9 mouse cellular contexts compared by ENCODE assay signal in genomic region chr10:8866062-8866642, GRCm38 (mm10). TPM values are rescaled to one million over a fixed set of nuclear protein-coding genes. Genes with fewer than 3 reads are reported as not detected.
DNase-seq lines count a peak whose midpoint lies in the region; TF ChIP-seq lines count a peak whose summit lies in the region.
"Had no signal": no experiment of that assay in that cellular context is flagged by ENCODE, and none has a peak within 500 bp of the region (broad histone marks: within the 10 kb centered on the region; RNA-seq: fewer than 3 reads in every experiment).

No protein-coding gene starts in this region.

- H3K36me3 ChIP-seq in kidney, adult 2 months (ENCODE audit: control insufficient read depth, insufficient read depth, low read length), result no peaks in the 10 kb centered on the region

- H3K27me3 ChIP-seq in kidney, adult 2 months (replicated peaks; ENCODE audit: control insufficient read depth, insufficient read depth, low read length), result no peaks in the 10 kb centered on the region
- H3K27me3 ChIP-seq: Patski had no signal

- peak overlapping the region; percentile 33 for H3K27ac ChIP-seq in bone marrow macrophage, adult 2 months (ENCODE audit: insufficient read depth, low read depth, low read length)
- H3K27ac ChIP-seq in kidney, adult 2 months (ENCODE audit: insufficient read depth, low read depth, low read length), result peak overlapping the region; percentile 62; the same call in 1 of the 2 replicates

- 58% methylated on average over 4 of the region's 4 CpGs for WGBS in kidney, adult 2 months
- WGBS in lung, adult 2 months, result 46% methylated on average over 4 of the region's 4 CpGs

- TF ChIP-seq CTCF in bone marrow macrophage, adult 2 months (IDR thresholded peaks at IDR 0.05; ENCODE audit: low read depth, low read length), result no peak
- TF ChIP-seq CTCF in kidney, adult 2 months (conservative IDR thresholded peaks at IDR 0.05; ENCODE audit: insufficient read depth, insufficient read length, low read depth, low read length), result no peak
- no peak for TF ChIP-seq CTCF in lung, adult 2 months (IDR thresholded peaks at IDR 0.05; ENCODE audit: insufficient read depth, low read length)

- peak; percentile 63 to 64 for DNase-seq in gastrocnemius, postnatal 36 days
- peak; percentile 91 for DNase-seq in kidney, adult 2 months
- peak; percentile 39 for DNase-seq in lung, adult 2 months
- DNase-seq in frontal cortex, postnatal 25 days (ENCODE audit: low spot score in 2 of 2), result no peak
- DNase-seq in spleen, postnatal 14 days (ENCODE audit: low spot score in 2 of 2), result no peak
- DNase-seq in retina, postnatal 1 day, result no peak
- no peak for DNase-seq in layer of hippocampus, adult 18-20 months (ENCODE audit: low spot score in 2 of 2)

- intact Hi-C loops in gastrocnemius, postnatal 36 days (cut with DNase I), result no loop called here

- no peak for TF ChIP-seq POLR2A in bone marrow macrophage, adult 2 months (IDR thresholded peaks at IDR 0.05; ENCODE audit: borderline replicate concordance, low read depth, low read length)
- TF ChIP-seq POLR2A in kidney, adult 2 months (IDR thresholded peaks at IDR 0.05; ENCODE audit: low read depth, low read length), result no peak
- no peak for TF ChIP-seq POLR2A in lung, adult 2 months (IDR thresholded peaks at IDR 0.05; ENCODE audit: borderline replicate concordance, extremely low read depth, low read depth, low read length)

- H3K4me1 ChIP-seq in bone marrow macrophage, adult 2 months (ENCODE audit: control insufficient read depth, insufficient read depth, low read length), result peaks cover 66% of the 10 kb centered on the region
- peaks cover 3% of the 10 kb centered on the region; the same call in 1 of the 2 replicates for H3K4me1 ChIP-seq in kidney, adult 2 months (ENCODE audit: control insufficient read depth, insufficient read depth, low read length)
- H3K4me1 ChIP-seq in lung, adult 2 months (ENCODE audit: control insufficient read depth, insufficient read depth, low read length), result peaks cover 5% of the 10 kb centered on the region

- no peak overlapping the region for H3K4me3 ChIP-seq in bone marrow macrophage, adult 2 months (ENCODE audit: insufficient read depth, low read length)
- H3K4me3 ChIP-seq in kidney, adult 2 months (ENCODE audit: insufficient read depth, low read depth, low read length), result no peak overlapping the region
- H3K4me3 ChIP-seq in lung, adult 2 months (replicated peaks; ENCODE audit: extremely low read depth, low read depth, low read length), result no peak overlapping the region

RNA-seq across cellular contexts. Expression of gene Sash1, which starts 19.7 kb away (rescaled TPM):
- 80.4 and 96.7 TPM in 2 replicates for polyA plus RNA-seq in bone marrow macrophage, adult 2 months (2012; ENCODE audit: insufficient read depth, insufficient read length, missing spikeins)
- total RNA-seq in gastrocnemius, postnatal 36 days (2021), result 10 to 100 TPM; 11.7 to 13.2 TPM
- 13.5 and 14.5 TPM in 2 replicates for polyA plus RNA-seq in kidney, adult 2 months (2012; rRNA removed)
- polyA plus RNA-seq in lung, adult 2 months (2012; rRNA removed), result 34.9 and 38.6 TPM in 2 replicates
- 10 to 100 TPM; 78.9 to 79.8 TPM for total RNA-seq in layer of hippocampus, adult 18-20 months (2021)

Comparison
In these comparisons a context has a peak if more than half of its experiments do, and no peak if none do; other contexts are left out.
1. DNase-seq: peak in gastrocnemius, postnatal 36 days (2 of 2), kidney, adult 2 months (single experiment) and lung, adult 2 months (single experiment); none in frontal cortex, postnatal 25 days (0 of 2), spleen, postnatal 14 days (0 of 2), retina, postnatal 1 day (single experiment) and layer of hippocampus, adult 18-20 months (0 of 2).